Mouse (Mus musculus): Measurements from ENCODE around the gene Lgmn. TPM values are rescaled to one million over a fixed set of nuclear protein-coding genes. Genes with fewer than 3 reads are reported as not detected.
A peak's percentile ranks its signal among the peaks of the same experiment; 100 is the strongest.

The Lgmn gene
- total and polyA plus RNA-seq, 3 experiments: 38.5 to 49.9 (median 42.6) TPM

- no peak overlapping the region for H3K4me2 ChIP-seq (ENCODE audit: insufficient read depth, low read depth, poor library complexity, severe bottlenecking)
- in situ Hi-C loops (cut with MboI; ENCODE audit: low pct_ligation_motif_present, low pct_unique_long_range_greater_than_20kb, low sequenced_read_pairs) (no loop called here), dilution Hi-C loops (cut with MboI; ENCODE audit: extremely low pct_ligation_motif_present, extremely low pct_unique_long_range_greater_than_20kb, low sequenced_read_pairs) (no loop called here)
- no peaks in the 10 kb centered on the region for H3K79me2 ChIP-seq (replicated peaks; ENCODE audit: control insufficient read depth, extremely low read depth, insufficient read depth, poor library complexity, severe bottlenecking)
- peaks cover 37 to 61% of the 10 kb centered on the region in 2 experiments for H3K4me1 ChIP-seq (ENCODE audit: control insufficient read depth in 1 of 2, insufficient read depth in 2 of 2)
- TF ChIP-seq KAT2A (IDR thresholded peaks at IDR 0.05; ENCODE audit: insufficient replicate concordance, low read length) (no peak), SIN3A (IDR thresholded peaks at IDR 0.05; ENCODE audit: low read length) (no peak), GABPA (IDR thresholded peaks at IDR 0.05; ENCODE audit: insufficient replicate concordance, low read depth, low read length) (no peak), POLR2AphosphoS2 (IDR thresholded peaks at IDR 0.05; ENCODE audit: low read depth, low read length) (no peak), NELFE (IDR thresholded peaks at IDR 0.05; ENCODE audit: low read depth, low read length) (no peak), HCFC1 (IDR thresholded peaks at IDR 0.05; ENCODE audit: low read depth, low read length) (no peak), POLR2A (IDR thresholded peaks at IDR 0.05; ENCODE audit: low read depth, low read length) (no peak), ELF1 (IDR thresholded peaks at IDR 0.05; ENCODE audit: low read depth, low read length) (no peak), MAFK (IDR thresholded peaks at IDR 0.05; ENCODE audit: insufficient replicate concordance, low read length) (no peak), ZC3H11A (IDR thresholded peaks at IDR 0.05; ENCODE audit: low read depth, low read length) (no peak), IRF4 (IDR thresholded peaks at IDR 0.05; ENCODE audit: low read depth, low read length) (no peak), CHD2 (IDR thresholded peaks at IDR 0.05; ENCODE audit: low read length) (no peak), RCOR1 (conservative IDR thresholded peaks at IDR 0.05; ENCODE audit: low read depth, low read length) (no peak), EP300 (IDR thresholded peaks at IDR 0.05; ENCODE audit: low read length) (no peak)
- DNase-seq (ENCODE audit: extremely low read depth): no peak
- no peaks in the 10 kb centered on the region for H3K27me3 ChIP-seq (replicated peaks)
- H3K36me3 ChIP-seq (replicated peaks in 1 of 2; ENCODE audit: control insufficient read depth in 1 of 2, insufficient read depth in 1 of 2, low read length in 1 of 2): peaks cover 30 to 63% of the 10 kb centered on the region in 2 experiments
- no peak overlapping the region for H3K9ac ChIP-seq (ENCODE audit: insufficient read depth, low read depth)
- H3K4me3 ChIP-seq (replicated peaks in 1 of 3; ENCODE audit: low read depth in 2 of 3, low read length in 2 of 3, poor library complexity in 1 of 3): no peak overlapping the region
- H3K27ac ChIP-seq (ENCODE audit: insufficient read depth, low read depth): no peak overlapping the region
- no peaks in the 10 kb centered on the region for H3K9me3 ChIP-seq (replicated peaks; ENCODE audit: low read length)
These were observed 68.6 kb downstream of the Lgmn start for GRCm38 (mm10) chr12:102370931-102371500.

GRCm38 (mm10) chr12:102369488-102370235 lies 70.0 kb downstream of the Lgmn start:
- H3K9me3 ChIP-seq (replicated peaks; ENCODE audit: low read length): no peaks in the 10 kb centered on the region
- peaks cover 20 to 52% of the 10 kb centered on the region in 2 experiments for H3K36me3 ChIP-seq (replicated peaks in 1 of 2; ENCODE audit: control insufficient read depth in 1 of 2, insufficient read depth in 1 of 2, low read length in 1 of 2)
- H3K27ac ChIP-seq (ENCODE audit: insufficient read depth, low read depth): no peak overlapping the region
- TF ChIP-seq JUN (IDR thresholded peaks at IDR 0.05; ENCODE audit: insufficient read depth, low read depth, low read length) (no peak), USF1 (IDR thresholded peaks at IDR 0.05; ENCODE audit: low read depth, low read length) (no peak), PAX5 (IDR thresholded peaks at IDR 0.05; ENCODE audit: low read length) (no peak), TCF12 (IDR thresholded peaks at IDR 0.05; ENCODE audit: low read depth, low read length) (no peak), E2F4 (IDR thresholded peaks at IDR 0.05; ENCODE audit: insufficient replicate concordance, low read depth, low read length) (no peak), BHLHE40 (IDR thresholded peaks at IDR 0.05; ENCODE audit: low read depth, low read length) (no peak), KAT2A (IDR thresholded peaks at IDR 0.05; ENCODE audit: insufficient replicate concordance, low read length) (no peak), RAD21 (IDR thresholded peaks at IDR 0.05; ENCODE audit: low read depth, low read length) (no peak), USF2 (conservative IDR thresholded peaks at IDR 0.05; ENCODE audit: low read depth, low read length) (no peak), POLR2A (IDR thresholded peaks at IDR 0.05; ENCODE audit: low read depth, low read length) (no peak), POLR2AphosphoS2 (IDR thresholded peaks at IDR 0.05; ENCODE audit: low read depth, low read length) (no peak), ZMIZ1 (IDR thresholded peaks at IDR 0.05; ENCODE audit: low read depth, low read length) (no peak)
- no peaks in the 10 kb centered on the region for H3K27me3 ChIP-seq (replicated peaks)
- dilution Hi-C loops (cut with MboI; ENCODE audit: extremely low pct_ligation_motif_present, extremely low pct_unique_long_range_greater_than_20kb, low sequenced_read_pairs): no loop called here
- no peak overlapping the region for H3K9ac ChIP-seq (ENCODE audit: insufficient read depth, low read depth)
- peaks cover 46 to 68% of the 10 kb centered on the region in 2 experiments for H3K4me1 ChIP-seq (ENCODE audit: control insufficient read depth in 1 of 2, insufficient read depth in 2 of 2)
- peak overlapping the region in 1 of 3 experiments; percentile 18 for H3K4me3 ChIP-seq (replicated peaks in 1 of 3; ENCODE audit: low read depth in 2 of 3, low read length in 2 of 3, poor library complexity in 1 of 3)
- in situ Hi-C loops (cut with MboI; ENCODE audit: low pct_ligation_motif_present, low pct_unique_long_range_greater_than_20kb, low sequenced_read_pairs): no loop called here
- H3K4me2 ChIP-seq (ENCODE audit: insufficient read depth, low read depth, poor library complexity, severe bottlenecking): no peak overlapping the region
- no peaks in the 10 kb centered on the region for H3K79me2 ChIP-seq (replicated peaks; ENCODE audit: control insufficient read depth, extremely low read depth, insufficient read depth, poor library complexity, severe bottlenecking)
- no peak for DNase-seq (ENCODE audit: extremely low read depth)

Measured in CH12.LX (cell line).